In genomic region chr4:115838196-115838595, GRCm38 (mm10) we compare ENCODE assay signal across 8 mouse cellular contexts. TPM values are rescaled to one million over a fixed set of nuclear protein-coding genes. Genes with fewer than 3 reads are reported as not detected.
DNase-seq lines count a peak whose midpoint lies in the region; ATAC-seq and TF ChIP-seq lines count a peak whose summit lies in the region.
"Had no signal": no experiment of that assay in that cellular context is flagged by ENCODE, and none has a peak within 500 bp of the region (broad histone marks: within the 10 kb centered on the region; RNA-seq: fewer than 3 reads in every experiment).

No protein-coding gene starts in this region.

- peaks cover 8% of the 10 kb centered on the region; the same call in 1 of the 2 replicates for H3K4me1 ChIP-seq in lung, postnatal 0 days (ENCODE audit: insufficient read depth, low read depth, low read length)
- peaks cover 7% of the 10 kb centered on the region for H3K4me1 ChIP-seq in forebrain, embryonic 13.5 days
- peaks cover 7% of the 10 kb centered on the region for H3K4me1 ChIP-seq in limb, embryonic 12.5 days (replicated peaks)
- 0 out of 2 replicates have a peak, but pooled peaks cover 5% of the 10 kb centered on the region for H3K4me1 ChIP-seq in stomach, embryonic 15.5 days

- TF ChIP-seq EP300 in lung, postnatal 0 days (IDR thresholded peaks at IDR 0.05), result no peak

- H3K9me3 ChIP-seq in lung, postnatal 0 days (ENCODE audit: low read length), result no peaks in the 10 kb centered on the region
- H3K9me3 ChIP-seq in forebrain, embryonic 13.5 days (replicated peaks), result no peaks in the 10 kb centered on the region
- no peaks in the 10 kb centered on the region for H3K9me3 ChIP-seq in limb, embryonic 12.5 days
- H3K9me3 ChIP-seq in stomach, embryonic 15.5 days, result no peaks in the 10 kb centered on the region

- H3K36me3 ChIP-seq in lung, postnatal 0 days (ENCODE audit: insufficient read depth, low read length), result peaks cover 7% of the 10 kb centered on the region; the same call in 1 of the 2 replicates
- no peaks in the 10 kb centered on the region for H3K36me3 ChIP-seq in forebrain, embryonic 13.5 days (ENCODE audit: poor library complexity, severe bottlenecking)
- peaks cover 25% of the 10 kb centered on the region for H3K36me3 ChIP-seq in limb, embryonic 12.5 days
- H3K36me3 ChIP-seq in stomach, embryonic 15.5 days, result peaks cover 8% of the 10 kb centered on the region

- H3K4me3 ChIP-seq in lung, postnatal 0 days (ENCODE audit: low read depth, low read length), result no peak overlapping the region
- no peak overlapping the region for H3K4me3 ChIP-seq in forebrain, embryonic 13.5 days
- peak overlapping the region; percentile 71 for H3K4me3 ChIP-seq in limb, embryonic 12.5 days (replicated peaks)
- H3K4me3 ChIP-seq in stomach, embryonic 15.5 days (replicated peaks), result no peak overlapping the region; the same call in 1 of the 2 replicates

- DNase-seq in lung, postnatal 0 days (ENCODE audit: low spot score), result no peak
- no peak for DNase-seq in lung, postnatal 14 days
- no peak for DNase-seq in c-Kit-positive CD71-positive TER-119-positive erythroid progenitor cells, embryonic 14.5 days (ENCODE audit: low spot score)
- DNase-seq in left cerebral cortex, adult 8-10 months (ENCODE audit: low spot score in 2 of 2), result no peak

- no peak for ATAC-seq in lung, postnatal 0 days
- no peak for ATAC-seq in forebrain, embryonic 13.5 days
- ATAC-seq in limb, embryonic 12.5 days (ENCODE audit: insufficient number of reproducible peaks, insufficient read depth, low FRiP score, low TSS enrichment, low read depth), result no peak
- ATAC-seq in stomach, embryonic 15.5 days (ENCODE audit: insufficient read depth, low FRiP score, low read depth), result no peak

- H3K9ac ChIP-seq in lung, postnatal 0 days (replicated peaks; ENCODE audit: low read depth), result no peak overlapping the region
- H3K9ac ChIP-seq in forebrain, embryonic 13.5 days, result no peak overlapping the region
- H3K9ac ChIP-seq in limb, embryonic 12.5 days (replicated peaks), result no peak overlapping the region
- no peak overlapping the region for H3K9ac ChIP-seq in stomach, embryonic 15.5 days

- H3K27ac ChIP-seq in lung, postnatal 0 days (ENCODE audit: low read length), result no peak overlapping the region
- no peak overlapping the region for H3K27ac ChIP-seq in forebrain, embryonic 13.5 days
- peak overlapping the region; percentile 82; the same call in 1 of the 2 replicates for H3K27ac ChIP-seq in limb, embryonic 12.5 days
- no peak overlapping the region for H3K27ac ChIP-seq in stomach, embryonic 15.5 days

- no peak for TF ChIP-seq CTCF in lung, postnatal 0 days (IDR thresholded peaks at IDR 0.05)

- no peaks in the 10 kb centered on the region for H3K27me3 ChIP-seq in lung, postnatal 0 days (replicated peaks; ENCODE audit: insufficient read depth, low read length)
- H3K27me3 ChIP-seq in forebrain, embryonic 13.5 days, result no peaks in the 10 kb centered on the region
- no peaks in the 10 kb centered on the region for H3K27me3 ChIP-seq in limb, embryonic 12.5 days
- H3K27me3 ChIP-seq in stomach, embryonic 15.5 days (replicated peaks), result no peaks in the 10 kb centered on the region

- H3K4me2 ChIP-seq in lung, postnatal 0 days (replicated peaks; ENCODE audit: low read depth, low read length), result peak overlapping the region; percentile 83
- H3K4me2 ChIP-seq in forebrain, embryonic 13.5 days, result peak overlapping the region; percentile 75
- H3K4me2 ChIP-seq in limb, embryonic 12.5 days, result peak overlapping the region; percentile 67
- H3K4me2 ChIP-seq in stomach, embryonic 15.5 days, result peak overlapping the region; percentile 78

- 75% methylated on average over 4 of the region's 4 CpGs for WGBS in lung, postnatal 0 days
- WGBS in forebrain, embryonic 13.5 days, result 50% methylated on average over 4 of the region's 4 CpGs
- WGBS in limb, embryonic 12.5 days, result 80% methylated on average over 4 of the region's 4 CpGs
- 62% methylated on average over 4 of the region's 4 CpGs for WGBS in stomach, embryonic 15.5 days

RNA-seq across cellular contexts. Expression of gene Mknk1, which starts 0.8 kb away (rescaled TPM):
- 26.9 and 30.6 TPM in 2 replicates for polyA plus RNA-seq in lung, postnatal 0 days (2015; fragmentation: Nextera tagmentation; extraction: Ambion mirVana)
- polyA plus RNA-seq in forebrain, embryonic 13.5 days (2015; fragmentation: Nextera tagmentation; extraction: Ambion mirVana), result 21.7 and 23.0 TPM in 2 replicates
- polyA plus RNA-seq in limb, embryonic 12.5 days (2016; fragmentation: Nextera tagmentation; extraction: Ambion mirVana), result 33.6 and 38.0 TPM in 2 replicates
- 43.1 and 58.5 TPM in 2 replicates for polyA plus RNA-seq in stomach, embryonic 15.5 days (2015; fragmentation: Nextera tagmentation; extraction: Ambion mirVana)
- total RNA-seq in left cerebral cortex, adult 8-10 months (2022), result 10 to 100 TPM; 34.9 to 45.5 (median 39.6) TPM

RNA-seq across cellular contexts. Expression of gene Mob3c, which starts 10.3 kb away (rescaled TPM):
- 14.8 and 16.3 TPM in 2 replicates for polyA plus RNA-seq in lung, postnatal 0 days (2015; fragmentation: Nextera tagmentation; extraction: Ambion mirVana)
- polyA plus RNA-seq in forebrain, embryonic 13.5 days (2015; fragmentation: Nextera tagmentation; extraction: Ambion mirVana), result 3.8 and 4.9 TPM in 2 replicates
- polyA plus RNA-seq in limb, embryonic 12.5 days (2016; fragmentation: Nextera tagmentation; extraction: Ambion mirVana), result 8.4 and 8.8 TPM in 2 replicates
- 11.8 and 13.5 TPM in 2 replicates for polyA plus RNA-seq in stomach, embryonic 15.5 days (2015; fragmentation: Nextera tagmentation; extraction: Ambion mirVana)
- 1 to 10 TPM; 5.0 to 7.3 (median 6.1) TPM for total RNA-seq in left cerebral cortex, adult 8-10 months (2022)

RNA-seq across cellular contexts. Expression of gene Kncn, which starts 46.0 kb away (rescaled TPM):
- polyA plus RNA-seq in lung, postnatal 0 days (2015; fragmentation: Nextera tagmentation; extraction: Ambion mirVana), result not detected in 2 replicates
- 0.09 TPM in 1 of 2 replicates, not detected in the other for polyA plus RNA-seq in forebrain, embryonic 13.5 days (2015; fragmentation: Nextera tagmentation; extraction: Ambion mirVana)
- not detected in 2 replicates for polyA plus RNA-seq in limb, embryonic 12.5 days (2016; fragmentation: Nextera tagmentation; extraction: Ambion mirVana)
- polyA plus RNA-seq in stomach, embryonic 15.5 days (2015; fragmentation: Nextera tagmentation; extraction: Ambion mirVana), result not detected in 2 replicates
- under 1 TPM in 3 of 4 experiments, not detected in 1; 0.21 to 0.53 (median 0.35) TPM for total RNA-seq in left cerebral cortex, adult 8-10 months (2022)
- total RNA-seq: gastrocnemius, postnatal 36 days had no signal

RNA-seq across cellular contexts. Expression of gene 6430628N08Rik, which starts 52.3 kb away (rescaled TPM):
- not detected in 2 replicates for polyA plus RNA-seq in lung, postnatal 0 days (2015; fragmentation: Nextera tagmentation; extraction: Ambion mirVana)
- polyA plus RNA-seq in forebrain, embryonic 13.5 days (2015; fragmentation: Nextera tagmentation; extraction: Ambion mirVana), result 0.25 TPM in 1 of 2 replicates, not detected in the other
- polyA plus RNA-seq in limb, embryonic 12.5 days (2016; fragmentation: Nextera tagmentation; extraction: Ambion mirVana), result 0.13 and 0.38 TPM in 2 replicates
- polyA plus RNA-seq in stomach, embryonic 15.5 days (2015; fragmentation: Nextera tagmentation; extraction: Ambion mirVana), result not detected in 2 replicates
- under 1 TPM; 0.38 to 0.56 (median 0.54) TPM for total RNA-seq in left cerebral cortex, adult 8-10 months (2022)
- total RNA-seq: gastrocnemius, postnatal 36 days had no signal

RNA-seq across cellular contexts. Expression of gene Atpaf1, which starts 53.6 kb away (rescaled TPM):
- polyA plus RNA-seq in lung, postnatal 0 days (2015; fragmentation: Nextera tagmentation; extraction: Ambion mirVana), result 30.0 and 30.5 TPM in 2 replicates
- polyA plus RNA-seq in forebrain, embryonic 13.5 days (2015; fragmentation: Nextera tagmentation; extraction: Ambion mirVana), result 31.1 and 35.8 TPM in 2 replicates
- 65.5 and 68.7 TPM in 2 replicates for polyA plus RNA-seq in limb, embryonic 12.5 days (2016; fragmentation: Nextera tagmentation; extraction: Ambion mirVana)
- polyA plus RNA-seq in stomach, embryonic 15.5 days (2015; fragmentation: Nextera tagmentation; extraction: Ambion mirVana), result 47.8 and 50.9 TPM in 2 replicates
- 10 to 100 TPM; 77.6 to 82.8 (median 81.9) TPM for total RNA-seq in left cerebral cortex, adult 8-10 months (2022)
